Mouse (Mus musculus) monocyte, adult 2 months (primary cell): ENCODE results near the gene Slc25a20.
A peak's percentile ranks its signal among the peaks of the same experiment; 100 is the strongest.

Experiments
- DNase-seq, 2 experiments: peaks; one replicate each; pipeline ENCODE4 v3.0.0; 2022; ENCODE audit warnings: low spot score in 2 of 2, low read depth in 1 of 2

Gene Slc25a20

GRCm38 (mm10) chr9:108686475-108686887 lies 24.6 kb downstream of the Slc25a20 start:
- DNase-seq = no peak

- no peak for DNase-seq
Measured at GRCm38 (mm10) chr9:108687181-108687580, 25.3 kb downstream of the Slc25a20 start.

DNA sequence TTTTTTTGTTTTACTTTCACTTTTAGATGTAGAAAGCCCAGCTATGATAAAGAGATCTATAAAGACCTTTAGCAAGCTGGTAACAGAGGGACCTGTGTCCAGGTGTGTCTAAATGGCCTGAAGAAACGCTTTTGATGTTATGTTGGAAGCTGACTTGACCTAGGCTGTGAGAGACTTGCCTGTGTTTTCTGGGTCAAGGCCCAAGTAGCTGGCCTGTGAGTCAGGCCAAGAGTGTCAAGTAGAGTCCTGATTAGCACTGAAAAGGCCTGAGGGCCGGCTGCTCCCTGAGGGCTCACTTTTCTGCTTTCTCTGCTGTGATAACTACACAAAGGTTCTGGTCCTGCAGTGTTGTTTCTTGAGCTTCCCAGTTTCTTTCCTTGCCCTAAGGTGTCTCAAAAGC lies 25.8 kb downstream of the Slc25a20 start:
- no peak for DNase-seq

- DNase-seq = no peak
Measured at GRCm38 (mm10) chr9:108688451-108688850, 26.6 kb downstream of the Slc25a20 start.

GRCm38 (mm10) chr9:108689106-108689505 lies 27.2 kb downstream of the Slc25a20 start, which contains the start of gene Prkar2a:
Prkar2a (plus strand) TSS chr9:108689314.
- no peak for DNase-seq

GRCm38 (mm10) chr9:108689993-108690392 lies 28.1 kb downstream of the Slc25a20 start:
- no peak for DNase-seq

GRCm38 (mm10) chr9:108690914-108691313 lies 29.0 kb downstream of the Slc25a20 start:
- no peak for DNase-seq

DNA sequence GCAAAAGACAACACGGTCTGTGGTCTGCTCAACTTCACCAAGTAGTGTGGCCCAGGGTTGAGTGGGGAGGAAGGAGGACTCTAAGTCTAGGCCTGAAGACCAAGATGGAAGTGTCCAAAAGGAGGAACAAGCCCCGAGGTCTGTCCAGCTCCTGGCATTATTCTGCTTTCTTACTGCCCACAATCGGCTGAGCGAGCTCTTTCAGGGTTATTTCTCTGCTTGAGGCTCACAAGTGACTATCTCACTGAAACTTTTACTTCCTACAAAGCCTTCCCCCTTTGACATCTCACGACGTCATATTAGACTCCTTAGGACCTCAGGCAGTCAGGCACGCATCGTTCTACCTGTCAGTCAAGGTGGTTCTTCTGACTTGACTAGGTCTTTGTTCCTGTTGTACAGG lies 29.5 kb downstream of the Slc25a20 start:
- DNase-seq = peak; percentile 48 to 58

DNA sequence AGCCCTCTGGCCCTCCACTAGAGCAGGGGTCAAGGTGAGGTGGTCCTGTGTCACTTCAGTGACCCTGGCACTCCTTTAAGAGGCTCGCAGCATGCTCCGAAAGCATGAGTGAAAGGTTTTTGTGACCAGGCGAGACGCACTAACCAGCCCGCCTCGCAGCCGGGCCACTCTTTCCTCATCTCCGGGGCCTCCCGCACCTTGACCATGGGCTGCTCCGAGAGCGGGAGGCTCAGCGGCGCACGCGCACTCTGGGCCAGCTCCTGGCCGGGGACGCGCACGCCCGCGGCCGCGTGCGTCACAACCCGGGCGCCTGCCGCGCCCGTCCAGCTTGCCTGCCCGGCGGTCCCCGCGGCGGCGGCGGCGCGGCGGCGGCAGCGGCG lies 29.9 kb downstream of the Slc25a20 start:
- DNase-seq = peak; percentile 50 to 74

DNA sequence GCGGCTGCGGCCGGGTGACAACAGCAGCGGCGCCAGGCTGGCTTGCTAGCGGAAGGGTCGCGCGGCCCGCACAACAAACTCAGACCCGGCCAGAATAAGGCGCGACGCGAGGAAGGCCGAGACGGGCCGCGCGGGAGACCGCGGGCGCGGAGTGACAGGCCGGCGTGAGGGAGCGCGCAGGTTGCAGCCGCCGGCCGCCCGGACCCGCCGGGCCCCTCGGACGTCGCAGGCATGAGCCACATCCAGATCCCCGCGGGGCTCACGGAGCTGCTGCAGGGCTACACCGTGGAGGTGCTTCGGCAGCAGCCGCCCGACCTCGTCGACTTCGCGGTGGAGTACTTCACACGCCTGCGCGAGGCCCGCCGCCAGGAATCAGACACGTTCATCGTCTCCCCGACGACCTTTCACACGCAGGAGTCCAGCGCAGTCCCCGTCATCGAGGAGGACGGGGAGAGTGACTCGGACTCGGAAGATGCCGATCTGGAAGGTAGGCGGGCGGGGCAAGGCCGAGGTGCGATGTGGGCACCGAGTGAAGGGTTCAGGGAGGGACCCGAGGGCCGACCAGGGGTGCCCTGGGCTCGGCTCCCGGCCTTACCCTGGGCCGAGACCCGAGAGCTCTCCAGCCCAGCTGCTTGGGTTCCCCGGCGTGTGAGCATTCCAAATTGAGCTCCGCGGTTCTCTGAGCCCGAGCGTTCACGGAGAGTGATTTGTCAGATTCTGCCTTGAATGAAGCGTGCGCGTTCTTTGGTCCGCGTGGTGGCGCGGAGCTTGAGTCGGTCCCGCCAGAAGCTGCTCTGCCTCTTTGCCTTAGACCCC lies 30.5 kb downstream of the Slc25a20 start:
- peak in 1 of 2 experiments; percentile 22 for DNase-seq

- DNase-seq = no peak
Measured at GRCm38 (mm10) chr9:108693946-108694345, 32.1 kb downstream of the Slc25a20 start.

DNA sequence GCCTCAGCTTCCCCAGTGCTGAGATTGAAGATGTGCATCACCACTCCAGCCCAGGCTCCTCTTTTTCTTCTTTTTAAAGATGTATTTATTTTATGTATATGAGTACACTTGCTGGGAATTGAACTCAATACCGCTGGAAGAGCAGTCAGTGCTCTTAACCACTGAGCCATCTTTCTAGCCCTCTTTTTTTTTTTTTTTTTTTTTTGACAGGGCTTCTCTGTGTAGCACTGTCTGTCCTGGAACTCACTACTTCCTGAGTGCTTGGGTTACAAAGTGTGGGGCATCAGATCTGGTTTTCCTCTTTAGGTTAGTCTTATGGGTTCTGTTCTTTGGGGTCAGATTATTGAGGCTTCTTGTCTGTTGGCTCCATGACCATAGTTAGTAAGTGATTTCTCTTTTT lies 32.6 kb downstream of the Slc25a20 start:
- DNase-seq = no peak

GRCm38 (mm10) chr9:108702476-108702875 lies 40.6 kb downstream of the Slc25a20 start:
- DNase-seq = no peak

- no peak for DNase-seq
Measured at GRCm38 (mm10) chr9:108703373-108704110, 41.7 kb downstream of the Slc25a20 start.

- DNase-seq = no peak
Measured at GRCm38 (mm10) chr9:108704591-108704990, 42.7 kb downstream of the Slc25a20 start.

DNA sequence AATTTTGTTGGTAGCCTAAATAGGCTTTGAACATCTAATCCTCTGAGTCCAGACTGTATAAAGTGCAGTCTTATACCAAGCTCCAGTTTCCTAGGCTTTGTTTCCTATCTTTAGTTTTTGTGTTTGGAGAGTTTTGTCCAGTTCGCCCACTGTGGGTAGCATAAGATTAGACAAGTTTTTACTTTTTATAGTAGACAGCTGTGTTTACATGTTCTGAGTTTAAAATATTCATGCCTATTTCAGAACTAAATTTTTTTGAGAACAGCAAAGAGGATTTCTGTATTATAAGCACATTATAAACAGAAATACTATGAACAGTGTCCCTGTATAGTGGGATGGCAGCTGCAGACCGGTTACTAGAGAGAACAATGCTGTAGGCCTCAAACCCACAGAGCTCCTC lies 45.3 kb downstream of the Slc25a20 start:
- DNase-seq = no peak

DNA sequence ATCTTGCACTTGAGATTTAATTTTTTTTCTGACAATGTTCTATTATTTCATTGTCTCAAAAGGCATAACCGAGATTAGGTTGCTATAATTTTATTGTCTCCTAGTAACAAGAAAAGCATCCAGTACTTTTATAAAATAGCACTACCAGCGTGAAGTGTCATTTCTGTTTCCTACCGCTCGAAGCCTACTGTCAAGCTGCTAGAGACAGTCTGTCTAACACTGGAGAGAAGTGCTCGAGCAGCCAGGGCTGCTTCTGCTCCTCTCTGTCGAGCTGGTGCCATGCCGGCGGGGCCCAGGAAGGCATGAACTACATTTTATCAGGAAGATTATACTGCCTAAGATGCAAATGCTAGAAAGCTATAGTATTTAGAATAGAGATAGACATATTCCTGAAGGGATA lies 46.9 kb downstream of the Slc25a20 start:
- DNase-seq = no peak

- no peak for DNase-seq
Measured at GRCm38 (mm10) chr9:108710767-108711166, 48.9 kb downstream of the Slc25a20 start.

- DNase-seq = peak in 1 of 2 experiments; percentile 32
Measured at GRCm38 (mm10) chr9:108716199-108716598, 54.3 kb downstream of the Slc25a20 start.

GRCm38 (mm10) chr9:108723751-108724150 lies 61.9 kb downstream of the Slc25a20 start:
- no peak for DNase-seq

DNA sequence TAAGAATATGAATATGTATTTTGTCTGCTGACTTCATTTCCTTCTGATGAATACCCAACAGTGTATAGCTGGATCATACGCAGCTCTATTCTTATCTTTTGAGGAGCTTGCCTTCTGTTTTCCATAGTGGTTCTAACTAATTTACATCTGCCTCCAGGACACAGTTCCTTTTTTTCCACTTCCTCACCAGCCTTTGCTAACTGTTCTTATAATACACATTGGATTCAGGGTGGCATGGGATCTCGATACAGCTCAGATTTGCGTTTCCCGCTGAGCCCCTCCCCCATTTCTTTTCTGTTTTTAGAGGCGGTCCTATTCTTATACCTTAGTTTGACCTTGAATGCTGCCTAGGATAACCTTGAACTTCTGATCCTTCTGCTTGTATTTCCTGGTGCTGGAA lies 64.2 kb downstream of the Slc25a20 start:
- no peak for DNase-seq

DNA sequence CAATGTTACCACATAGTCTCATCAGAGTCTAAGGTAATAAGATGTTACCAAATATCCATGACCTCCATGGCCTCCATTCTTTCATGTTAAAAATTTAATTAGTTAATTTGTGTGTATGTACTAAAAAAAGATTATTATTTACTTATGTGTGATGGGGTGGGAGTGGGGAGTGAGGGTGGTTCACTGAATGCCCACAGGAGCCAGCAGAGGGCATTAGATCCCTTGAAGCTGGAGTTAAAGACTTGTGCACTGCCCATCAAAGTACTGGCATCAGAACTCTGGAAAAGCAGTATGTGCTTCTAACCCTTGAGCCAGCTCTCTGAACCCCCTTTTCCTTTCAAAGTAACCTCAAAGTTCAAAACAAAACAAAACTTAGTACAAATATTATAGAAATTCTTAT lies 67.2 kb downstream of the Slc25a20 start:
- no peak for DNase-seq
